Mouse (Mus musculus) cortical plate, adult 2 months (tissue): Measurements from ENCODE around the gene Evx1.

Source experiments
- CTCF ChIP-seq: fragments of 200-500 bp; IDR thresholded peaks from 2 replicates; pipeline ENCODE4 v1.5.1; 2011; ENCODE audit warnings: mild to moderate bottlenecking, control low read depth, low read length; ENCODE audit not compliant: insufficient read depth; ENCODE audit errors: extremely low read depth
- POLR2A ChIP-seq: fragments of 200-500 bp; IDR thresholded peaks from 2 replicates; pipeline ENCODE4 v1.6.1; 2011; ENCODE audit warnings: mild to moderate bottlenecking, low read length, control low read depth; ENCODE audit not compliant: insufficient read depth; ENCODE audit errors: extremely low read depth

DNA sequence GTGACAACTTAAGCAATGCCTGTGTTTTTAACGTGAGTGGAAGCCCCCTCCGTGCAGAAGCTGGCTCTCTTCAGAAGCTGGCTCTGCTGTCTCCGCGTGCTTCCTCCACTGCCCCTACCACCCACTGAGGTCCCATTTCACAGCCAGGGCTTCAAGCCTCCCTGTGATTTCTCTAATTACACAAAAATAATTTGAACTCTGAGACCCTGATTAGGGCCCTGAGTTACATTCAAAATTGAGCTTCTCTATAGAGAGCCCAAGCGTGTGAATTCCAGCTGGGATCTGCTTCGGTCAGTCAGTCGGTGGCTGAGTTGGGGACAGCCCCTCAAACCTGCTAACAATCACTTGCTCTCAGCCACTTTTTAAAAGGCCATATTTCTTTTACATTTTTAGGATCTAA is 45.0 kb upstream of the Evx1 start:
- TF ChIP-seq CTCF (no peak), POLR2A (no peak)
